Mouse (Mus musculus): ENCODE measurements at regions not wholly inside any gene's neighbourhood (a gene's known extent, or its start where the extent isn't known, plus 50 kb on each side); places are given as distances from the start of the nearest gene placed in this dataset.

DNA sequence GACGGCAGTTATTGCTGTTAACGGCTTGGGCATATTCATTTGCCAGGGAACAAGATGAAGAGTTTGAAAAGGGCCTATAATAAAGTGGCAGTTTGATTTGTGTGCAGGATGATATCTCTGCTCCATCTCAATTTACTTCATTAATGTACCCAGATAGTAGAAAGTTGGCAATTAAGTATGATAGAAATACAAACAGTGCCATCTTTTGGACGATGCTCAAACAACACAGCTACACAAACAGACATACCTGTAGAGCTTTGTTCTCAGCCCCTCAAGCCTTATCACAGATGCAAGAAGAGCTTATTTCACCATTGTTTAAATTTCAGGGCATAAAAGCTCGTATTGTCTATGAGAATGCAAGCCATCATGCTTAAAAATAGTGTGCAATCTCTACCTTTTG is 82.2 kb downstream of the Tnfsf11 start:
- no peaks in the 10 kb centered on the region for H3K4me1 ChIP-seq
- H3K27ac ChIP-seq (replicated peaks) = no peak overlapping the region
- 80% methylated on average over 4 of the region's 4 CpGs for WGBS
- no peaks in the 10 kb centered on the region for H3K27me3 ChIP-seq (ENCODE audit: low read depth, poor library complexity, severe bottlenecking)
- H3K36me3 ChIP-seq = no peaks in the 10 kb centered on the region
- H3K4me3 ChIP-seq = no peak overlapping the region
- no peaks in the 10 kb centered on the region for H3K9me3 ChIP-seq (replicated peaks)
- DNase-seq (ENCODE audit: low spot score) = no peak

DNA sequence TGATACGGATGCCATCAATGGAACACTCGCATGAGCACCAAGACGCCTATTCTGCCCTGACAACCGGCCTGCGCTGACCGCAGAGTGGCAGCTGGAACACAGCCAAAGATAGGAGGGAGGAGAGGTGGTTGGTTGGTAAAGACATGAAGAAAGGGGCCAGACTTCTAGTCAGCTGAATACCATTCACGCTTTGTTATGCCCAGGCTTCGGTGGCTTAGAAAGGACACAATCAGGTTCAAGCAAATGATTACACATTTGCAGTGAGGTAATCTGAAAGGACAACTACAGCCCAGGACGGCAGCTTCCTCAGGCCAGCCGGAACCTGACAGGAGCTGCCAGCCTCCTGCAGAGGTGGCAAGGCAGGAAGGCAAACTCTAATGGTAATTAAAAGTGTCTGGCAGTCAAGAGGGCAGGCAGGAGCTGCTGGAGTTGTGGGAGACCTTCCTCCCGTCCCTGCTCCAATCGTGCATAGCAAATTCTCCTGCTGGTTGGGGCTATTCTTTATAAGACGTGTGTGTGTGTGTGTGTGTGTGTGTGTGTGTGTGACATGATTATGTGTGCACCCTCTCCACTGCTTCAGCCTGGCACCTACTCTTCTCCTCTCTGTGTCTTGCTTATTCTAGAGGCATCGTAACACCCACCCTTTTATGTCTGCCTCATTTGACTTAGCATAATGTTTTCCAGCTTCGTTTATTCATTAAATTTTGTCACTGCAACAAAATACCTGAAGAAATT is 91.4 kb downstream of the Tnfsf11 start:
- Histone ChIP-seq H3K27ac (replicated peaks) (0 out of 2 replicates have a peak overlapping the region, but pooled peaks have one; percentile 13), H3K36me3 (no peaks in the 10 kb centered on the region), H3K4me1 (peaks cover 6% of the 10 kb centered on the region; the same call in 1 of the 2 replicates), H3K9me3 (replicated peaks) (no peaks in the 10 kb centered on the region), H3K4me3 (no peak overlapping the region), H3K27me3 (ENCODE audit: low read depth, poor library complexity, severe bottlenecking) (no peaks in the 10 kb centered on the region)
- 63% methylated on average over 15 of the region's 15 CpGs for WGBS
- DNase-seq (ENCODE audit: low spot score) = no peak

DNA sequence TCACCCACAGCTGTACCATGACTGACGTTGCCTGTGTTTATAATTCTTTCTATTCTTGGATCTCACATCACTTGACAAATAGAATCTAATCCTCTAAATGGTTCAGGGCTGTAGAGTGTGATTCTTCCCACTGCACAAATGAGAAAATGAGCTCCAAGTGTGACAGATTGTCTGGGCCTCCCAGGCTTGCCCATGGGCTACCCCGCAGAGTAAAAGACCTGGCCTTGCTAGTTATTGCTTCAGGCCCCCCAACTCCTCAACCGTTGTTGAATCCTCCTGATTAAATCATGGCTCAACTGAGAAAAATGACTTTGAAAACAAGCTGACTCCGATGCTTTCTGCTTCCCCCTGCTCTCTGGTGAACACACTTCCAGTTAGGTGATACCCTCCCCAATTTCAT is 92.4 kb downstream of the Tnfsf11 start:
- Histone ChIP-seq H3K36me3 (no peaks in the 10 kb centered on the region), H3K4me3 (no peak overlapping the region), H3K27ac (replicated peaks) (no peak overlapping the region), H3K27me3 (ENCODE audit: low read depth, poor library complexity, severe bottlenecking) (no peaks in the 10 kb centered on the region), H3K9me3 (replicated peaks) (no peaks in the 10 kb centered on the region), H3K4me1 (peaks cover 6% of the 10 kb centered on the region; the same call in 1 of the 2 replicates)
- no peak for DNase-seq (ENCODE audit: low spot score)
- 86% methylated on average over 4 of the region's 4 CpGs for WGBS

DNA sequence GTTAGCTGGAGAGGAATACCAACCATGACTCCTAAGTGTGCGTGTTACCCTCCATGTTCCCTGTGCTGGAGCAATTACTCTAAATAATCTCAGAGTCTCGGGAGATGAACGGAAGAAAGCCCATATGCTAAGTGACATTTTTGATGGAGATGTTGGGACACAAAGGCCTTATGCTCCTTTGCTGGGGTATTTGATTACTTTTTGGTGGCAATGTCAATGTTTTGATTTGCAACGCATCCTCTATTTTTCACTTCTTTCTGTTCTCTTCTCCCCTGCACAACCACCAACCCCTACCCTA is 103.3 kb downstream of the Tnfsf11 start:
- DNase-seq (ENCODE audit: low spot score) = no peak
- Histone ChIP-seq H3K27me3 (ENCODE audit: low read depth, poor library complexity, severe bottlenecking) (no peaks in the 10 kb centered on the region), H3K9me3 (replicated peaks) (no peaks in the 10 kb centered on the region), H3K4me1 (no peaks in the 10 kb centered on the region), H3K36me3 (no peaks in the 10 kb centered on the region), H3K27ac (replicated peaks) (no peak overlapping the region), H3K4me3 (no peak overlapping the region)
- WGBS = 95% methylated on average over 4 of the region's 4 CpGs

DNA sequence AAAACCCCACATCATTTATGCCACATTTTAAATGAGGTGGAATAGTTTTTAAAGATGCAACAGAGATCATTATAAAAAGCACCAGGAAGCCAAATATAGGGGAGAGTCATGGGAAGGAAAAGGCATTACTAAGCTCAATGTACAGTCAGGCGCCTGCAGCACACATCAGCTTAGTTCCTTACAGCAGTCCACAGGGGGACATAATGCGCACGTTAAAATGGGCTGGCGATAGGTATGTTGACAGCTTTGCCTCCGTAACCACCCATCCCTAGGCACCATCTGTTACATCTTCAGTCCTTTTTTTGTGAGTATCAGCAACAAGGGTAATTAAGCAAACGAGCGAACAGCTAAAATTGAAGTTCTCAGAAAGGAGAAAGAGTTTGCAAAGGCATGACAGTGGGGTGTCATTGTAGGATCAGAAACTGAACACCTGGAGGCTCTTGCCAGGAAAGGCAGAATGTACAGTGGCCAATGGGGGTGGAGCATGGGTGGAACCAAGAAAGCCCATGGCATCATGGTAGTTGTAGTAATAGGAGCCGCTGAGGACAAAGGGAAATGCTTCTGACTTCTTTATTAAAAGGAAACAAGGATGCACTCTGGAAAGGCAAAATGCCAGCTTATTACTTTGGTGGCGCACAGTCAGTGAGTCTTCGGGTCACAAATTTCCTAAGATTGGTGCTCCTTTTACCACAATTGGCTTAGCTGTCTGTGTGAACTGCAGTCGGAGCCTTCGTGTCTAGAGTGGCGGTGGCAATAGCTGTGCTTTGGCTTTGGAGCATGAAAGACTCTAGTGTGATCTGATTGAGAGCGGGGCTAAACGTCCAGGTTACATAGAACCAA is 103.9 kb downstream of the Tnfsf11 start:
- no peaks in the 10 kb centered on the region for H3K4me1 ChIP-seq
- H3K27me3 ChIP-seq (ENCODE audit: low read depth, poor library complexity, severe bottlenecking) = no peaks in the 10 kb centered on the region
- H3K9me3 ChIP-seq (replicated peaks) = no peaks in the 10 kb centered on the region
- WGBS = 84% methylated on average over 15 of the region's 15 CpGs
- no peaks in the 10 kb centered on the region for H3K36me3 ChIP-seq
- DNase-seq (ENCODE audit: low spot score) = no peak
- no peak overlapping the region for H3K4me3 ChIP-seq
- H3K27ac ChIP-seq (replicated peaks) = no peak overlapping the region

DNA sequence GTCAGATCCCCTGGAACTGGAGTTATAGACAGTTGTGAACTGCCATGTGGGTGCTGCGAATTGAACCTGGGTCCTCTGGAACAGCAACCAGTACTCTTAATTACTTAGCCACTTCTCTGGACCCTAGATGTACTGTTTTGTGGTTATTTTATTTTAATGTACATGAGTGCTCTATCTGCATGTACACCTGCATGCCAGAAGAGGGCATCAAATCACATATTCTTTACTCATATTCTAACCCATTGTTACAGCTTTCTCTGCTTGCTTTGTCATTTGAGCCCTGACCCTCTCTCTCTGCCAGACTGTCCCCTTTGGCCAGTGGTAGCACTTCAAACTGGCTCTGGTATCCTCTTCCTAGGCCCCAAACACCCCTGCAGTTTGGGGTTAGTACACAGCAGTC is 105.1 kb downstream of the Tnfsf11 start:
- H3K27me3 ChIP-seq (ENCODE audit: low read depth, poor library complexity, severe bottlenecking) = no peaks in the 10 kb centered on the region
- H3K4me3 ChIP-seq = no peak overlapping the region
- peaks cover 2% of the 10 kb centered on the region for H3K4me1 ChIP-seq
- no peaks in the 10 kb centered on the region for H3K9me3 ChIP-seq (replicated peaks)
- no peak for DNase-seq (ENCODE audit: low spot score)
- 84% methylated on average over 1 of the region's 1 CpGs for WGBS
- H3K36me3 ChIP-seq = no peaks in the 10 kb centered on the region
- no peak overlapping the region for H3K27ac ChIP-seq (replicated peaks)

DNA sequence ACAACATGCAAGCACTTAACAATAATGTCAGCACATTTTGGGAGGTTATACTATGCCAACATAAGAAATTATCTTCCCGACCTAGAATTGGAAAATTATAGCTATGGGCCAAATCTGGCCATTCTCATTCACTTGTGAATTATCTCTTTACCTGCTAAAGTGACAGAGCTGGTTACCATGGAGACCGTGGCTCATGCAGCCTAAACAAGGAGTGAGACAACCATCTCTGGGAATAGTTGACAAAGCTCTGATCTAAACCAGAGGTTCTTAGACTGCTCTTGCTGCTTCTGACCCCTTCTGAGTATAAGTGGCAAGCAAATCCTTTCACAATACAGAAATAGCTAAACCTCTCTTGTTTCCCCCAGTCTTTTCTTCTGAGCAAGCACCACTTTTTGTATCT is 108.7 kb upstream of the Fam216b start:
- 82% methylated on average over 2 of the region's 2 CpGs for WGBS
- peaks cover 6% of the 10 kb centered on the region for H3K4me1 ChIP-seq
- H3K27ac ChIP-seq (replicated peaks) = no peak overlapping the region
- no peak for DNase-seq (ENCODE audit: low spot score)
- no peaks in the 10 kb centered on the region for H3K36me3 ChIP-seq
- H3K4me3 ChIP-seq = no peak overlapping the region
- no peaks in the 10 kb centered on the region for H3K27me3 ChIP-seq (ENCODE audit: low read depth, poor library complexity, severe bottlenecking)
- no peaks in the 10 kb centered on the region for H3K9me3 ChIP-seq (replicated peaks)

DNA sequence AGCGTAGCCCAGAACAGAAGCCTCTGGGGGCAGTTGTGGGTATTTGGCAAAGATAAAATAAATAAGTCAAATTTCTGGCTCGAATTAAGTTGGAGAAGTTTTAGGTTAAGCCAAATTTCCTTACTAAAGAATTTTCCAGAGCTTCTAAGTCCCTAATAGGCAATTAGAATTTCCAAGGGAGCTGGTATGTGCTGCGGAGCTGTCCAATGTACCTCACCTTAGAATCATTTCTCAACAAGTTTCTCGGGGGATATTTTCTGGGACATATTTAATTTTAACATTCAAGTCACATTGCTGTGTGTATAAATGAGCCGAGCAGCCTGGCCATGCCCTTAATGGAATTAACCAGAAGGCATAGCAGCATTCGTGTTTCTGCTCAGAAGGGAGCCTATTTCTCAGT is 90.8 kb upstream of the Fam216b start:
- Histone ChIP-seq H3K27me3 (ENCODE audit: low read depth, poor library complexity, severe bottlenecking) (no peaks in the 10 kb centered on the region), H3K27ac (replicated peaks) (no peak overlapping the region), H3K9me3 (replicated peaks) (no peaks in the 10 kb centered on the region), H3K4me3 (no peak overlapping the region), H3K4me1 (no peaks in the 10 kb centered on the region), H3K36me3 (no peaks in the 10 kb centered on the region)
- 73% methylated on average over 6 of the region's 6 CpGs for WGBS
- no peak for DNase-seq (ENCODE audit: low spot score)

DNA sequence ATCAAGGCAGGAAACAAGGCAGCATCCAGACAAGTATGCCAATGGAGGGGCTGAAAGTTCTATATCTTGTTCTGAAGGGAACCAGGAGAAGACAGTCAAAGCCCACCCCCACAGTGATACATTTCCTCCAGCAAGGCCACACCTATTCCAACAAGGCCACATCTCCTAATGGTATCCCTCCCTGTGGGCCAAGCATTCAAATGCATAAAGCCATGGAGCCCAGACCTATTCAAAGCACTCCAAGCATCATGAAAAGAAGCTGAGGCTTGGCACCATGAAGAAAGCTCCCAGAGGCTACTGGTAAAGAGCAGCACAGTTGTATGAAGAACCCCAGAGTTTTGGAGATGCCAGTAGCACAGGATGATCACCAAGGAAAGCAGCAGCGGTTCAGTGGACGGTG is 84.6 kb upstream of the Fam216b start:
- no peaks in the 10 kb centered on the region for H3K4me1 ChIP-seq
- H3K4me3 ChIP-seq = no peak overlapping the region
- no peaks in the 10 kb centered on the region for H3K9me3 ChIP-seq (replicated peaks)
- H3K36me3 ChIP-seq = no peaks in the 10 kb centered on the region
- WGBS = 97% methylated on average over 2 of the region's 2 CpGs
- no peak for DNase-seq (ENCODE audit: low spot score)
- H3K27me3 ChIP-seq (ENCODE audit: low read depth, poor library complexity, severe bottlenecking) = no peaks in the 10 kb centered on the region
- H3K27ac ChIP-seq (replicated peaks) = no peak overlapping the region

DNA sequence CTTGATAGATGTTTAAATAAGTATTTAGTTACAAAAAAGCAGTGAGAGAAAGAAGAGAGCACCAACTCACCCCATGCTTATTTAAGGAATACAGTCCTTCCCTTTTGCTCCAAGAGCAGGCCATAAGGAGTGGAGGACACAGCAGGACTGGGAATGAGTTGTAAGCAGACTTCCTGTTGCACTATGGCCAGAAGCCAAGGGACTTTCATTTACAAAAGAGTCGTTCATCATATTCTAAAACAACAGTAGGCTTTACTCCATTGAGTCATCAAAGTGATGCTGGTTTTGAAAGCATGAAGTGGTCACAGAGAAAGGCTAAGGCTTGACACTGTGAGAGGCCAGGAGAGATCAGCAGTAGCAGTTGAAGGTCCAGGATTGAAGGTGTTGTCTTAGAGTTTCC is 84.1 kb upstream of the Fam216b start:
- Histone ChIP-seq H3K36me3 (no peaks in the 10 kb centered on the region), H3K27ac (replicated peaks) (no peak overlapping the region), H3K4me1 (no peaks in the 10 kb centered on the region), H3K9me3 (replicated peaks) (no peaks in the 10 kb centered on the region), H3K27me3 (ENCODE audit: low read depth, poor library complexity, severe bottlenecking) (no peaks in the 10 kb centered on the region), H3K4me3 (no peak overlapping the region)
- DNase-seq (ENCODE audit: low spot score) = no peak
- 84% methylated on average over 1 of the region's 1 CpGs for WGBS

DNA sequence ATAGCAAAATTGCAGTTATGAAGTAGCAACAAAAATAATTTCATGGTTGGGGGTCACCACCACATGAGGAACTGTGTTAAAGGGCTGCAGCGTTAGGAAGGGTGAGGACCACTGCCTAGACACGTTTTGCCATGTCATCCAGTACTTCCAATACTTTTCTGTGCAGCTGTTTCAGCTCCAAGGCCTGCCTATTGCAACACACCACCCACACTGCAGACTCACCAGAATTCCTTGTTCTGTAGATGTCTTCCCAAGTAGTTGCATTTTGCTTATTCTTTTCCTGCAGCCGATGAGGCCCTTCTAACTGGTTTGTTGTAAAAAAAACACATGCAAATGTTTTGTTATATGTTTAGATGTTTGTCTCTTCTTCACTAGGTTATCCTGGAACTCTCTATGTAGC is 72.0 kb upstream of the Fam216b start:
- Histone ChIP-seq H3K4me3 (no peak overlapping the region), H3K27me3 (ENCODE audit: low read depth, poor library complexity, severe bottlenecking) (no peaks in the 10 kb centered on the region), H3K27ac (replicated peaks) (no peak overlapping the region), H3K36me3 (no peaks in the 10 kb centered on the region), H3K9me3 (replicated peaks) (no peaks in the 10 kb centered on the region), H3K4me1 (no peaks in the 10 kb centered on the region)
- 88% methylated on average over 3 of the region's 3 CpGs for WGBS
- no peak for DNase-seq (ENCODE audit: low spot score)

DNA sequence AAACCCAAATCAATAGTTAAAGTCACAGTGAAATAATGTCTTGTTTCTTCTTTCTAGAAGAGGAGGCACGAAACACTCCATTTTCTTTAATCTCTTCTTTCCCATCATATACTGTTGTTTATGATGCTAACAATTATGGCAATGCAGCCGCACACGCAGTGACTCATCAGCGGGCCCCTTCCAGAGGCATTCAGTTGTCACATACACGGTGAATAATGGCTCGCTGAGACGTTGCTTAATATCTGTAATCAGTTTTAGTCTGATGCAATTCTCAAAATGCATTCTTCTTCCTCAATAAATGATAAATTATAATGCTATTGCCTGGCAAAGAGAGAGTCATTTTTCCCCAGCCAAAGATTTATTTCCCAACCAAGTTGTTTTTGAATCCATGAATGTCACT is 70.8 kb upstream of the Fam216b start:
- Histone ChIP-seq H3K27ac (replicated peaks) (no peak overlapping the region), H3K4me1 (no peaks in the 10 kb centered on the region), H3K4me3 (no peak overlapping the region), H3K27me3 (ENCODE audit: low read depth, poor library complexity, severe bottlenecking) (no peaks in the 10 kb centered on the region), H3K36me3 (no peaks in the 10 kb centered on the region), H3K9me3 (replicated peaks) (no peaks in the 10 kb centered on the region)
- 93% methylated on average over 7 of the region's 7 CpGs for WGBS
- DNase-seq (ENCODE audit: low spot score) = no peak

DNA sequence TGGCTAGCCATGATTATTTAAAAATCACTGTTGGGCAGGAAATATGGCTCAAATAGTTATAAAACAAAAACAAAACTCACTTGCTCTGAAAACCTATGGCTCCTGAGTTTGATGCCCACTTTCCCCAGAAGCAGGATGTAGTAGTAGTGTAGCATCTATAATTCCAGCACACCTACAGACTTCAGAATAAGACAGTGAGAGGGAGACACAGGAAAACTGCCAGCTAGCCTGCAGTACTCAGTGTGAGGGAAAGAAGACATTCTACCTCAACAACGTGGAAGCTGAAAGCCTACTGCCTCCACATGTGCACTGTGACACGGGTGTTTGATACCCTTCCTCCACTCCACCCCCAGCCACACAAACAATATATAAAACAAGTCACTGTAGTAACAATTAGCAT is 68.9 kb upstream of the Fam216b start:
- no peak overlapping the region for H3K4me3 ChIP-seq
- H3K9me3 ChIP-seq (replicated peaks) = no peaks in the 10 kb centered on the region
- H3K27ac ChIP-seq (replicated peaks) = no peak overlapping the region
- no peak for DNase-seq (ENCODE audit: low spot score)
- no peaks in the 10 kb centered on the region for H3K36me3 ChIP-seq
- H3K27me3 ChIP-seq (ENCODE audit: low read depth, poor library complexity, severe bottlenecking) = no peaks in the 10 kb centered on the region
- WGBS = 79% methylated on average over 2 of the region's 2 CpGs
- no peaks in the 10 kb centered on the region for H3K4me1 ChIP-seq
